Mouse (Mus musculus) heart, adult 2 months (tissue): Measurements from ENCODE around the gene Zfp1.

Experiments
- CTCF ChIP-seq: fragments of 200-600 bp; IDR thresholded peaks from 2 replicates; pipeline ENCODE4 v1.8.1; 2022; ENCODE audit warnings: antibody characterized with exemption, mild to moderate bottlenecking, moderate library complexity
- EP300 ChIP-seq: fragments of 200-500 bp; IDR thresholded peaks from 2 replicates; pipeline ENCODE4 v1.6.1; 2011; ENCODE audit warnings: low read depth, low read length, control low read depth; ENCODE audit not compliant: insufficient read depth
- POLR2A ChIP-seq: fragments of 200-500 bp; IDR thresholded peaks from 2 replicates; pipeline ENCODE4 v1.6.1; 2011; ENCODE audit warnings: mild to moderate bottlenecking, low read depth, low read length, control low read depth; ENCODE audit not compliant: insufficient read depth

GRCm38 (mm10) chr8:111627923-111628322 lies 15.3 kb upstream of the Zfp1 start:
- no peak for TF ChIP-seq POLR2A
- no peak for TF ChIP-seq EP300
- no peak for TF ChIP-seq CTCF
